Mouse (Mus musculus) heart, embryonic 12.5 days (tissue): ENCODE results near the gene Smad6. TPM values are rescaled to one million over a fixed set of nuclear protein-coding genes. Genes with fewer than 3 reads are reported as not detected.

Experiments used
- ATAC-seq: fragments of 200-750 bp; cut with Nextera tagmentation; 2 replicates; pipeline ENCODE4 v1.8.0; 2017; ENCODE audit warnings: moderate TSS enrichment, moderate library complexity; ENCODE audit not compliant: insufficient number of reproducible peaks, low FRiP score
- H3K27ac ChIP-seq: fragments of 300-500 bp; sonication (generic); 2 replicates; pipeline ENCODE4 v1.5.1; 2016; ENCODE audit warnings: mild to moderate bottlenecking, moderate library complexity; ENCODE audit not compliant: poor library complexity, severe bottlenecking
- H3K27me3 ChIP-seq: fragments of 300-500 bp; sonication (generic); replicated peaks from 2 replicates; pipeline ENCODE4 v1.6.1; 2016; ENCODE audit warnings: mild to moderate bottlenecking, moderate library complexity
- H3K36me3 ChIP-seq: fragments of 300-500 bp; sonication (generic); 2 replicates; pipeline ENCODE4 v1.6.1; 2016; ENCODE audit warnings: mild to moderate bottlenecking, moderate library complexity
- H3K4me1 ChIP-seq: fragments of 300-500 bp; sonication (generic); replicated peaks from 2 replicates; pipeline ENCODE4 v1.6.1; 2016; ENCODE audit warnings: mild to moderate bottlenecking
- H3K4me2 ChIP-seq: fragments of 300-500 bp; sonication (generic); 2 replicates; pipeline ENCODE4 v1.6.1; 2016; ENCODE audit warnings: mild to moderate bottlenecking, moderate library complexity
- H3K4me3 ChIP-seq: fragments of 300-500 bp; sonication (generic); 2 replicates; pipeline ENCODE4 v1.5.1; 2016; ENCODE audit warnings: mild to moderate bottlenecking
- H3K9ac ChIP-seq: fragments of 300-500 bp; sonication (generic); 2 replicates; pipeline ENCODE4 v1.6.1; 2016; ENCODE audit warnings: mild to moderate bottlenecking, moderate library complexity
- H3K9me3 ChIP-seq: fragments of 300-500 bp; sonication (generic); replicated peaks from 2 replicates; pipeline ENCODE4 v1.6.1; 2016; ENCODE audit warnings: mild to moderate bottlenecking, moderate library complexity
- WGBS: fragments of 180-500 bp; shearing (Covaris S2); methylation state at CpG from one replicate; pipeline ENCODE4 v1.1.7; 2016; 5-methylcytosine and 5-hydroxymethylcytosine counted together
- polyA plus RNA-seq: library from polyadenylated mRNA; unstranded; fragments of >200 nt; fragmentation: Nextera tagmentation; extraction: Ambion mirVana; gene quantifications from 2 replicates; pipeline ENCODE4 v1.2.1, GENCODE M21; 2016

Gene Smad6
- polyA plus RNA-seq, 1 experiment from 2014 or later, result 56.2 TPM

DNA sequence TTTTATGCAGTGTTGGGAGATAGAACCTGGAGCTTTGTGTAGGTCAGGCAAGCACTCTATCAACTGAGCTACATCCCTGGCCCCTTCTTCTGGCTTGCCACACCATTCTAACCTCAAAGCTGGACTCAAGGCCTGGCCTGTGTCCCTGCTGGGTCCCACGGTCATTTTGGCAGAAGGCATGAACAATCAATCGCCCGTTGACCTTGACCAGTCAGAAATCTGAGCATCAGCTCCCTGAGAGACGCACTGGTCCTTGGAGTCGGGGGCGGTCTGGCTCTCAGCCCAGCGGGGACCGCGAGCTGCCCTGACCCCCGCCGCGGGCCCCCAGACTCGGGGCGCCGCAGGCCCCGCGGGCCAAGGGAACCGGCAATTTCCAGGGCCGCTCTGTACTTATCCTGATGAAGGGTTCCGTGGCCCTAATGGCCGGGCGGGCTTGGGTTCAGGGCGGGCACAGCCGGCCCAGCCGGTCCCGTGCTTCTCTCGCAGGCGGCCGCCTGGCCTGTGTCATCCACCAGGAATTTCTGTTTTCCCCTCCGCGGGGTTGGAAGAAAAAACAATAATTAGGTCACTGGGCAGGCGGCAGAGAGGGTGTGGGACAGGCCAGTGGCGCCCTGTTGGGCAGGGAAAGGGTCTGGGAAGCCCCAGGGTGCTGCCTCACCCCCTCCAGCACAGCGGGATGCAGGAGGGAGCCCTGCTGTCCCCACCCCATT is 94.4 kb downstream of the Smad6 start:
- 2% methylated on average over 34 of the region's 34 CpGs for WGBS
- H3K4me1 ChIP-seq, result peaks cover 80% of the 10 kb centered on the region

GRCm38 (mm10) chr9:63926377-63926776 is 95.5 kb downstream of the Smad6 start:
- Histone ChIP-seq H3K9ac (no peak overlapping the region), H3K4me2 (no peak overlapping the region), H3K4me1 (peaks cover 79% of the 10 kb centered on the region), H3K36me3 (no peaks in the 10 kb centered on the region), H3K9me3 (no peaks in the 10 kb centered on the region), H3K27me3 (no peaks in the 10 kb centered on the region), H3K27ac (no peak overlapping the region), H3K4me3 (no peak overlapping the region)
- WGBS, result 75% methylated on average over 7 of the region's 7 CpGs
- ATAC-seq, result no peak

More for the DNA sequence above, 94.4 kb downstream of the Smad6 start:
- ATAC-seq, result peak; percentile 73
- H3K4me3 ChIP-seq, result peak overlapping the region; percentile 29
- H3K4me2 ChIP-seq, result peak overlapping the region; percentile 65
- peak overlapping the region; percentile 70 for H3K9ac ChIP-seq
- H3K27me3 ChIP-seq, result no peaks in the 10 kb centered on the region
- H3K27ac ChIP-seq, result peak overlapping the region; percentile 94
- H3K36me3 ChIP-seq, result no peaks in the 10 kb centered on the region
- H3K9me3 ChIP-seq, result no peaks in the 10 kb centered on the region

- Histone ChIP-seq H3K4me1 (peaks cover 92% of the 10 kb centered on the region), H3K4me3 (no peak overlapping the region), H3K9me3 (no peaks in the 10 kb centered on the region), H3K27ac (peak overlapping the region; percentile 25; the same call in 1 of the 2 replicates), H3K27me3 (no peaks in the 10 kb centered on the region), H3K4me2 (no peak overlapping the region), H3K36me3 (no peaks in the 10 kb centered on the region), H3K9ac (no peak overlapping the region)
- ATAC-seq, result no peak
- WGBS, result 55% methylated on average over 9 of the region's 9 CpGs
These were observed 98.6 kb downstream of the Smad6 start for GRCm38 (mm10) chr9:63923190-63923717.

DNA sequence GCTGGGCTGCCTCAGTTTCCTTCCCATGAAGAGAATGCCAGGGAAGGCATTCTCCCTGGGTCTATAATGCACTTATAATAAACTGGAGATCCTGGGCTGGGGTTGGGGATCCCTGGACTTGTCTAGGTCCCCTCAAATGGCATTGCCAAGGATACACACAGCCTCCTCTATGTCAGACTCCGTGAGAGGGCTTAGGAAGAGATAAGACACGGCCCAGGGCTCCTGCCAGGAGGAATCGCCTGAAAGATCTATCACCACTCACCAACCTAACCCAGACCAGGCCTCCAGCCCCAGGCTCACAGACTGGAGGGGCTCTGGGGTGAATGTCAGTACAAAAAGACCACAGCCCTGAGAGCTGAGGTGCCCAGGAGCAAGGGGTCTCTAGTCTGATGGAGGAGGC is 102.2 kb downstream of the Smad6 start:
- 7% methylated on average over 3 of the region's 3 CpGs for WGBS
- Histone ChIP-seq H3K27ac (peak overlapping the region; percentile 82), H3K27me3 (no peaks in the 10 kb centered on the region), H3K9me3 (no peaks in the 10 kb centered on the region), H3K4me1 (peaks cover 89% of the 10 kb centered on the region), H3K36me3 (no peaks in the 10 kb centered on the region), H3K4me3 (no peak overlapping the region), H3K9ac (peak overlapping the region; percentile 24; the same call in 1 of the 2 replicates), H3K4me2 (no peak overlapping the region)
- 0 out of 2 replicates have a peak, but pooled peaks have one; percentile 19 for ATAC-seq

GRCm38 (mm10) chr9:63919001-63919555 is 102.8 kb downstream of the Smad6 start:
- Histone ChIP-seq H3K27me3 (no peaks in the 10 kb centered on the region), H3K4me3 (no peak overlapping the region), H3K4me1 (peaks cover 83% of the 10 kb centered on the region), H3K27ac (peak overlapping the region; percentile 82), H3K9me3 (no peaks in the 10 kb centered on the region), H3K4me2 (peak overlapping the region; percentile 7; the same call in 1 of the 2 replicates), H3K36me3 (no peaks in the 10 kb centered on the region), H3K9ac (peak overlapping the region; percentile 15; the same call in 1 of the 2 replicates)
- WGBS, result 12% methylated on average over 18 of the region's 18 CpGs
- peak; percentile 73 for ATAC-seq

- H3K9ac ChIP-seq, result no peak overlapping the region
- WGBS, result 54% methylated on average over 4 of the region's 4 CpGs
These were observed 103.6 kb downstream of the Smad6 start for GRCm38 (mm10) chr9:63918245-63918644.

DNA sequence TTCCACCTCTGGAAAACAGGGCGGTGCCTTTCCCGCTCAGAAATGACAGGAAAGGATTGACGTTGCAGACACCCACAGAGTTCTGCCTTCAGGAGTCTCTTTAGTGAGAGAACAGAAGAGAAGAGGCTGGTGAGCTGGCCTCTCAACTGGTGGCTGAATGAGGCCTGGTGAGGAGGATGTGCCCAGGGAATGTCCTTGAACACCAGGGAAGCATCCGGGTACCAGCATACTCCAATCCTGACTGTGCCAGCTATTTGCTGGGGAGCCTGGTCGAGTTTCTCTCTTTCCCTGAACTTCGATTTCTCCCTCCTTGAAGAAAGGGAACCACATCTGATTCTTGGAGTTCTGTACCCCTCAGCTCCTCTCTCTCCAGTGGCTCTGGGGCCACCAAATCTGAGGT is 105.4 kb downstream of the Smad6 start:
- no peak overlapping the region for H3K4me3 ChIP-seq
- peaks cover 74% of the 10 kb centered on the region for H3K4me1 ChIP-seq
- H3K27ac ChIP-seq, result peak overlapping the region; percentile 47
- no peak overlapping the region for H3K4me2 ChIP-seq
- 59% methylated on average over 6 of the region's 6 CpGs for WGBS
- no peaks in the 10 kb centered on the region for H3K27me3 ChIP-seq
- ATAC-seq, result no peak
- H3K9me3 ChIP-seq, result no peaks in the 10 kb centered on the region
- no peaks in the 10 kb centered on the region for H3K36me3 ChIP-seq
- H3K9ac ChIP-seq, result no peak overlapping the region

More at GRCm38 (mm10) chr9:63918245-63918644, 103.6 kb downstream of the Smad6 start:
- Histone ChIP-seq H3K27ac (peak overlapping the region; percentile 82), H3K4me3 (no peak overlapping the region), H3K4me1 (peaks cover 76% of the 10 kb centered on the region), H3K9me3 (no peaks in the 10 kb centered on the region), H3K4me2 (no peak overlapping the region), H3K36me3 (no peaks in the 10 kb centered on the region), H3K27me3 (no peaks in the 10 kb centered on the region)
- peak; percentile 47; the same call in 1 of the 2 replicates for ATAC-seq

GRCm38 (mm10) chr9:63915976-63916375 is 105.9 kb downstream of the Smad6 start:
- peaks cover 70% of the 10 kb centered on the region for H3K4me1 ChIP-seq
- 52% methylated on average over 5 of the region's 5 CpGs for WGBS

DNA sequence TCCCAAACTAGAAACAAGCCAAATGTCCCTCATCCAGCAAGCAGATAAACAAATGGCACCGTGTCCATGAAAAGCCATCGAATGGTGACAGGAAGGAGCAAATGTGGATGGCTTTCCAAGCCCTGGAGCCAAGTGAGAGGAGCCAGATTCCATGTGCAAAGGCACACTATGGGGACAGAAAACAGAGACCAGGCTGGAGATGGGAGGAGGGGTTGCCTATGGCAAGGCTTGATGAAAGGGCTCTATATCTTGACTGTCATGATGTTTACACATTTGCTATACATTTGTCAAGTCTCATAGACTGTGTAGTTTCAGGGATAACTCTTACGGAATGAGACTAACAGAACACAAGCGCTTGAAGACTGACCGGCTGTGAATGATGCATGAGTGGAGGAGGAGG is 106.9 kb downstream of the Smad6 start:
- H3K36me3 ChIP-seq, result no peaks in the 10 kb centered on the region
- no peak overlapping the region for H3K4me2 ChIP-seq
- ATAC-seq, result no peak
- no peak overlapping the region for H3K4me3 ChIP-seq
- 58% methylated on average over 5 of the region's 5 CpGs for WGBS
- no peaks in the 10 kb centered on the region for H3K27me3 ChIP-seq
- no peak overlapping the region for H3K9ac ChIP-seq
- H3K27ac ChIP-seq, result no peak overlapping the region
- peaks cover 61% of the 10 kb centered on the region for H3K4me1 ChIP-seq
- no peaks in the 10 kb centered on the region for H3K9me3 ChIP-seq

More at GRCm38 (mm10) chr9:63915976-63916375, 105.9 kb downstream of the Smad6 start:
- H3K27me3 ChIP-seq, result no peaks in the 10 kb centered on the region
- H3K4me2 ChIP-seq, result no peak overlapping the region
- H3K9ac ChIP-seq, result 0 out of 2 replicates have a peak overlapping the region, but pooled peaks have one; percentile 6
- peak overlapping the region; percentile 47; the same call in 1 of the 2 replicates for H3K27ac ChIP-seq
- H3K4me3 ChIP-seq, result no peak overlapping the region
- no peak for ATAC-seq
- no peaks in the 10 kb centered on the region for H3K9me3 ChIP-seq
- H3K36me3 ChIP-seq, result no peaks in the 10 kb centered on the region

- WGBS, result 33% methylated on average over 9 of the region's 9 CpGs
- Histone ChIP-seq H3K27me3 (no peaks in the 10 kb centered on the region), H3K4me2 (no peak overlapping the region), H3K4me3 (no peak overlapping the region), H3K4me1 (peaks cover 35% of the 10 kb centered on the region), H3K9me3 (no peaks in the 10 kb centered on the region), H3K27ac (no peak overlapping the region), H3K36me3 (no peaks in the 10 kb centered on the region), H3K9ac (no peak overlapping the region)
- no peak for ATAC-seq
These were observed 109.8 kb downstream of the Smad6 start for GRCm38 (mm10) chr9:63912051-63912450.

- peaks cover 1% of the 10 kb centered on the region; the same call in 1 of the 2 replicates for H3K9me3 ChIP-seq
- no peak overlapping the region for H3K4me3 ChIP-seq
- no peak overlapping the region for H3K27ac ChIP-seq
- H3K4me1 ChIP-seq, result peaks cover 11% of the 10 kb centered on the region
- peak; percentile 52; the same call in 1 of the 2 replicates for ATAC-seq
- 17% methylated on average over 5 of the region's 5 CpGs for WGBS
- H3K9ac ChIP-seq, result no peak overlapping the region
- H3K36me3 ChIP-seq, result no peaks in the 10 kb centered on the region
- no peaks in the 10 kb centered on the region for H3K27me3 ChIP-seq
- no peak overlapping the region for H3K4me2 ChIP-seq
These were observed 112.2 kb downstream of the Smad6 start for GRCm38 (mm10) chr9:63909618-63910017.
